Mouse (Mus musculus) CD4-positive, CD25-positive, alpha-beta regulatory T cell, adult 2 months (primary cell): Measurements from ENCODE around the gene Odf3l1.

Experiments used
- DNase-seq: peaks from one replicate; pipeline ENCODE4 v3.0.0-alpha.2; 2012; ENCODE audit warnings: low read depth, low spot score

Odf3l1 gene

DNA sequence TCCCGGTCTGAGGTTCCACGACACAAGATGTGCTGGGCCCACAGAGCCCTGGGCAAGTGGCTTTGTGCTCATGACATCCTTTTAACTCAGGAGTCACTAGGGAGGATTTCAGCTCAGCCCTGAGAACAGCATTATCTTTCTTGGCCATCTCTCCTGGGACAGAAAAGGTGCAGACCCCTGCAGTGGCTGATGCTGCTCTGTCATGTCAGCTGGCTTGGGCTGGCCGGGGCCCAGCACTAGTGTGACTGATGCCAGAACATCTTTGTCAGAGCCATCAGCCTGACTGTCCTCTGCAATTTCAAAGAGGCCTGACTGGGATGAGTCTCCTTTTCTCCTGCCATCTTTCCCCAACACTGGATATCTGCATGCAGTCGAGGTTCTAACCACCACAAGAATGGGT is 17.8 kb upstream of the Odf3l1 start:
- DNase-seq = no peak

DNA sequence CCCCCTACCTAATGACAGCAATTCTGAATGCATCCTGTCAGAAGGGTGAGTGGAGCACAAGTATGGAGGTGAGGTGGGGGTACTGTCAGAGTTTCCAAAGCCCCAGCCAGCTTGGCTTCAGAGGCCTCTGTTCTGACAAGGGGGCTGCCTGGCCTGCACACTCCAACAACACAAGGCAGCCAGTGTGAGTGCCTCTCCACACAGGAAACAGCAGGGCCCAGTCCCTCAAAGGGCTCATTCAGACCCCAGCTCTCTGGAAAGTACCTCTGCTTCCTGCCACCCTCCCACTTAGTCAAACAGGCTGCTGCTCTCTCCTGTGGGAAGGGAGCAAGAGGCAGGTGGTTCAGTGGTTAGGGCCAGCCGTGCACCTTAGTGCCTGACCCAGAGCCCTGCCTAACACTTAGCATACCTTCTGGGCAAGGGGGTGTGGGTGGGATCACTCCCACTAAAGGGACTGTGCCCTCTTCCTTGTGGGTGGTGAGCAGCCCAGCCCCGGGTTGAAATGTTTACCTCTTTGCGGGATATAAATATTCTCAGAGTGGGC is 17.1 kb upstream of the Odf3l1 start:
- DNase-seq = no peak

DNA sequence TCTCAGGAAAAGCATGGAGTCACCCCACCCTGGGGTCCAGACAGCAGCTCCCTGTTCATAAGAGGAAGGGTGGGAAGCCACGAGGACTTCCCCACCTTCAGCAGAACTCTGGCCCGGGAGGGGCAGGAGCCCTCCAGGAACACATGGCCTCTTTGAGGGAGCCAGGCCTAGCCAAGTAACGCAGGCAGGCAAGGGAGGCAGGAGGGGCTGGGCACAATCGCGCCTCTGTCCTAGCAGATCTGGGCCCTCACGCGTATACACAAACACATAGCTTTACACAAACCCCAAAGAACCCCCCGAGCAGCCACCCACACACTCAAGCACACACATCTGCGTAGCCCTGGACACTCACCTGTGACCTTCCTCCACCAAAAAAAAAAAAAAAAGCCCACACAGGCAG is 16.3 kb upstream of the Odf3l1 start:
- no peak for DNase-seq

DNA sequence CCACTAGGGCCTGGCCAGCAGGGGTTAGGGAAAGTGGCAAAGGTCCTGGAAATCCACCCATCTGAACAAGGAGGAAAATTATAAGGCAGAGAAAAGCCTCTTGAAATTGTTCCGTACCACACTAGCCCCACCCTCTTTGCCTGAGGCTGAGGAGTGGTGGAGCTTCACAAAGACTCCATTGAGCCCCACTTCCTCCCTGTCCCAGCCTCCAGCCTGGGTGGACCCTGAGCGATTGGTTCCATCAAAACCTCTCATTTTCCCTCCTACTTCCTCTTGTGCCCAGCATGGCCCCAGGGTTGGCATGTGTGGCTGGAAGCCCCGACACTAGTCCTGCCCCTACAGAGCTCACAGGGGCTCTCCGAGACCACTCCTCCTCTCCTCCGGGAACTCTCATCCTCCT is 12.8 kb upstream of the Odf3l1 start:
- no peak for DNase-seq

DNA sequence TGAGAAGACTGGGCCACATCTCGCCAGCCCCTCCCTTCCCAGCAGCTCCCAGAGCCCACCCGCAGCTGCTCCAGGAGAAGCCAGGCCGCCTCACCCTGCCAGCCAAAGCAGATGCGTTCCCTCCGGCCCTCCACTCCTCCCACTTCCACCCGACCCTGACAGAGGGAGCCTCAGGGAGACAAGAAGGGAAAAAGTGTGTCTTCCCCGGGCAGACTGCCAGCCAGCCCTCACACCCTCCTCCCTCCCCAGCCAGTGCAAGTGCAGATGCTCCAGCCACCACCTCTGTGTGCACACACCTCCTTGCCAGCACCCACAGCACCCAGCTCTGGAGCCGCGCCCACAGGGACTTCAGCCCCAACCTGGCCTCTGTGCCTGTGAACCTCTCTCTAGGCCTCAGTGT is 12.3 kb upstream of the Odf3l1 start:
- DNase-seq = no peak

DNA sequence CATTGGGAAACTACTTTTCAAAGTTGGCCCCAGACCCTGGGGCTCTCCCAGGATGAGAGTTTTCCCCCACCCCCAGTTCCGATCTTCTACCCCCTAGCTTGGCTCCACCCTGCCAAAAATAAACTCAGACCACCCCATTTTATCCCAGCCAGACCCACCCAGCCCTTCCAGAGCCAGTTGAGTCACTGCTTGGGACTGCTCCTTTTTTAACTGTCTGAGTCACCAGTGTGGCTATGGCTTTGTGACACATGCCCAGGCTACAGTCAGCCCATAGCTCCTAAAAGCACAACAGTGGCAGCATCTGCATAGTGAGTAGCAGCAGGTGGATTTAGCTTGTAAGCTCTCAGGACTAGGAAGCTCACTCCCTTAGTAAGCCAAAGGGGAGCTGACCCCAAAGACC is 8.6 kb upstream of the Odf3l1 start:
- no peak for DNase-seq

DNA sequence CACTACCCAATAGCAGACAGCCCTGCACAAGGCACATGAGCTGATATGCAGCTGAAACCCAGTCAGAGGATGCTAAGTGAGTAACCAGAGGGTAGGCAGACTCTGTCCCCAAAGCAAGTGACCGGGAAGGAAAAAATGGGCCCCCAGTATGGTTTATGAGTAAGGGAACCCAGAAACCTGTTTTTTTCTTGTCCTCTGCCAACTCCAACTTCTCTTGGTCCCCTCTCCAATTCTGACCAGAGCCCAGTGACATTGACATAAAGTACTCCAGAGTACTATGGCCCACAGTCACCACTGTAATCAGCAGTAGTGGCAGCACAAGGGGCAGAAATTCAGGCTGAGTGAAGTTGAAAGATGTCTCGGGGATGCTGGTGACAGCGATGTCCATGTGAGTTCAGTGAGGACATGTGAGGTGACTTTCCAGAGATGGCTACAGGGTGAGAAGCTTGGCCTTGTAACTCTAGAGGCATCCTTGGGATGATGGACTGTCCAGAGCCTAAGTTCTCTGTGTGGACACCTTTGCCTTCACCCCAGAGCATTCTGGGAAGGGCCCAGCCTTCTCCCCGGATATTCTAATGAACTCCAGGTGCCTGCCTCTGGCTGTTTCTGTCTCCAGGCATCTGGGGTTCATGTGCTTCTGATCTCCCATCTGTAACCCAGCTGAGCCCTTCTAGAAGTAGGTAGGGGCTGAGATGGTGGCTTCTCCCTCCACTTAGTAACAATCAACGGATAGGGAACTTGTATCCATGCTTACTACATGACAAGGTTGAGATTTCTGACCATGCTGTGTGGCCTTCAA is 7.8 kb upstream of the Odf3l1 start:
- DNase-seq = no peak

DNA sequence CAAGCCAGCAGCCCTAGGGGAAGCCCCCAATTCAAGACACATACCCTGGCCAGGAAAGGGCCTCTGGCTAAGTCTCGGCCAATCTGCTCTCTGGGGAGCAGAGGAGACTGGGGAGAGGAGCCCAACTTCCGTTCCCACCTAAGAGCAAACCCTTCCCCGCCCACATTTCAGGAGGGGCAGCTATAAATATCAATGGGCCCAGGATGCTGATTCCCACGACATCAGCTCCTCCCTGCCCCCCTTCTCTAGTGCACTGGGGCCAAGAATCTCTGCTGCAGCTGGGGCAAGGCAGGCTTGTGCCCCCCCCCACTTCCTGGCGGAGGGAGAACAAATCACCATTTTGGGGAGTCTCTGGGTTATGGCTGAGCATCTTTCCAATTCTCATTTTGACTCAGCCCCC is 6.7 kb upstream of the Odf3l1 start:
- DNase-seq = no peak

DNA sequence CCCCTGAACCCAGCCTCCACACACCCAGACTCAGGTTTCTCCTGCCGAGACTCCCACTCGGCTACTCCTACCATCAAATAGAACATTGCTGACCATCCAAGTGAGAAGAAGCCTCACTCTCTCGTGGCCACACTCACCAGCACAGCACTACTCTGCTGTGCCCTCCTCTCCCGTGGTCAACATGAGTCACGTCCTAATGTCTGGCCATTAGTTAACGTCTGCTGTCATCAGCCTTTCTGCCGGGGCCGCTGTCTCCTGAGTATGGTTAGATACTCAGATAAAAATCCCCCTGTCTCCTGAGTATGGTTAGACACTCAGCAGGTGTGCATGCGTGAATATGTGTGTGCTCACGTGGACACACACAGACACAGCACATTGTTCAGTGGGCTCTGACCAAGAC is 6.3 kb upstream of the Odf3l1 start:
- no peak for DNase-seq

DNA sequence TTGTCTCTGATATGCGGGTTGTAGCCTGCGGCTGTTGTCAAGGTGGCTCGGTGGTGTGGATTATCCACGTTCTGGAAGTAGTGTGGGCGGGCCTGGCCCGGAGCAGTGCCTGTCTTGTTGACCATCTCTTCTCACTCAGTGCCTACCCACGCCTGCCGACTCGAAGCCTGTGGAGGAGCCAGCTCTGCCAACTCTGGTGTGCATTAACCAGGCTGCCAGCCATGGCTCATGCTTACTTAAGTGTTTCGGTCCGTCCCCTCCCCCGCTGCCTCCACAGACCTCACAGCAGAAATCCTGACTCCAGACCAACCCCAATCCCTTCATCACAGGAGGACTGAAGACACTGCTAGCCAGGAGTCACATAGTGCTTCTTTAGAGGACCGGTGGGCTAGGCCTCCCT is 5.1 kb upstream of the Odf3l1 start:
- no peak for DNase-seq

DNA sequence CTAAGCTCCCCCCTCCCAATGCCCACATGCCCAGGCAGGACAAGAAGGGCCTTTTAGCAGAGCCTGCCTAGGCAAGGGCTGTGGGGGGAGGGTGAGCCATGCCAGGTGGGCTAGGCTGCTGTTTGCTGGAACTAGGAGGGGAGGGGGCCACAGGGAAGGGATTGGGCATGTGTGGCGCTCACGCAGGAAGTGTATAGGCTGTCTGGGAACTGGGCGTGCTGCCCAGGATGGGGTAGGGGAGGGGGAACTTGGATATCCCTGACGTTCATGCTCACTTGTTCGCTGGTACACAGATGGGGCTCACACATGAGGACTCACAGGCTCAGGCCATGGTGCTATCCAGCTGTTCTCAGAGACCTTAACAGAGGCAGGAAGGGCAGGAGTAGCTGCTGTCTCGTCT is 3.8 kb upstream of the Odf3l1 start:
- no peak for DNase-seq

DNA sequence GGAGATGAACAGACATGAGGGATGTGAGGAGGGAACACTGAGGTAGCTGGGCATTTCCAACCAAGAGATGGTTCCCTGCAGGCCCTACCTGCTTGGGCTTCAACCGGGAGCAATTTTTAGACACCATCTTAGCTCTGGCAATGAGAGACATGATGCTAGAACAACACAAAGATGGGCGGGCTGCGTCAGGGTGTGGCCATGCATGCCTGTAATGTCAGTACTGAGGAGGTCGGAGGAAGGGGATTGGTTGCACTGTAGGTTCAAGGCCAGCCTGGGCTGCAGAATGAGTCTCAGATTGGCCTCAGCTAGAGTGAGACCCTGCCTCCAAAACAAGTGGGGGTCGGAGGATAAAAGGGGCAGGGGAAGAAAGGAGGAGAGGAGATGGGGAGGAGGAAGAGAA is 2.0 kb upstream of the Odf3l1 start:
- DNase-seq = no peak

DNA sequence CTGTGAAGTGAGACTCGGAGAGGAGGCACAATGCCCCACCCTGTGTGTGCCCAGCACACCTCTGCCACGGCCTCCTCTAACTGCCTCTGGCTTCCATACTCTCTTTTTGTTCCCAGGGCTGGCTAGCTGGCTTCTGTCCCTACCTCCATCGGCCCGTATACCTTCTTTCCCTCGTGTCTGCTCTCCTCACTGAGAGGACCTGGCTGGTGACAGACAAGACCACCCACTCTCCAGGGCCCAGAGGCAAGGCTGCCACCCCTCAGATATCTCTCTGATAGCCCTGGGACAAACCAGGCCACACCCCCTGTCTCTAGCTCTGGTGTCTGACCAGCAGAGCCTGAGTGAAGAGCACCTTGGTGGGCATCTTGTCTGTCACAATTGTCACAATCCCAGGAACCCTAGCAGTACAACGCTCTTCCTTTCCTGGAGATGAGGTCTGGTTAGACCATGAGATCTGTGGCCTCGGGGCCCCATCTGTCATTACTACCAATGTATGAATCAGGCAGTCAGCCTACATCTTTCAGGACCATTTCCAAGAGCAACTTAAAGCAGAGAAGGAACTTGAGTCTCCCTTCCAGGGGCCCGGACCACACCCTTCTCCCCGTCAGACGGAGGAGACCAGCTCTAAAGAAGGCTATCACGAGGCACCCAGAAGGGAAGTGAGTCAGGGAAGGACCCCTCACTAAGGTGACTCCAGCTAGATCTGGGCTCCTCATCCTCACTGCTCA is 1.4 kb upstream of the Odf3l1 start:
- no peak for DNase-seq

DNA sequence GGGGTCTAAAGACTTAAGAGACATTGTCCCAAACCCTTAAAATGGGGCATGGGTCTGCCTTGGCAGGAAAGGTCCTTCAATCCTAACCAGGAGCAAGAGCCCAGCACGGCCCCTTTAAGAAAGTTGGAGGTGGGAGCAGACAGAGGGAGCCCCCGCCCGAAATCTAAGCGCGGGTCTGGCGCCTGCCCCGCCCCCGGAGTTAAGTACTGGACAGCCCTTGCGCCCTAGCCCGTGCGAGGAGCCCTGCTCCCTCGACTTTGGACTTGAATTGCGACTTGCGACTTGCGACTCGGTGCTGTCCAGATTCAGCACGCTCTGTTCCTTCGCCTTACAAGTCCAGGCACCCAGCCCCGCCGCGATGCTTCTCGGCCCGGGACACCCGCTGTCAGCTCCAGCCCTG is 353 bp upstream of the Odf3l1 start, which contains the start of gene Cspg4:
Gene Cspg4, plus strand, starts transcription at position 202 of the 400 bp plus-strand sequence.
- DNase-seq = no peak

DNA sequence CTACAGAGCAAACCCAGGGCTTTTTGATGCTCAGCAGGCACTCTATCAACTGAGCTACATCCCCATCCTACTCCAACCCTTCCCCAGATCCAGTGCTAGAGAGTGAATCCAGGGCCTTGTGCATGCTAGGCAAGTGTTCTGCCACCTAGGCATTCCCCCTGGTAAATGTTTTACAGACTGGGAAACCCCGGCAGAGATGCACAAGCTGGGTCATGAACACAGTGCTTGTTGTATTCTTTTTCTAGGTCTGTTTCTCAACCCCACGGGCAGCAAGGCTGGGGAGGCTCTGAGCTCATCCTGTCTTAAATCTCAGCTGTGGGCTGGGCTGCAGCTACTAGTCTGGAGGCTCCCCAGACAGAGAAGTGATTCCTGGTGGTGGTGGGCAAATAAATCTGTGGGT is 1.6 kb downstream of the Odf3l1 start:
- no peak for DNase-seq

DNA sequence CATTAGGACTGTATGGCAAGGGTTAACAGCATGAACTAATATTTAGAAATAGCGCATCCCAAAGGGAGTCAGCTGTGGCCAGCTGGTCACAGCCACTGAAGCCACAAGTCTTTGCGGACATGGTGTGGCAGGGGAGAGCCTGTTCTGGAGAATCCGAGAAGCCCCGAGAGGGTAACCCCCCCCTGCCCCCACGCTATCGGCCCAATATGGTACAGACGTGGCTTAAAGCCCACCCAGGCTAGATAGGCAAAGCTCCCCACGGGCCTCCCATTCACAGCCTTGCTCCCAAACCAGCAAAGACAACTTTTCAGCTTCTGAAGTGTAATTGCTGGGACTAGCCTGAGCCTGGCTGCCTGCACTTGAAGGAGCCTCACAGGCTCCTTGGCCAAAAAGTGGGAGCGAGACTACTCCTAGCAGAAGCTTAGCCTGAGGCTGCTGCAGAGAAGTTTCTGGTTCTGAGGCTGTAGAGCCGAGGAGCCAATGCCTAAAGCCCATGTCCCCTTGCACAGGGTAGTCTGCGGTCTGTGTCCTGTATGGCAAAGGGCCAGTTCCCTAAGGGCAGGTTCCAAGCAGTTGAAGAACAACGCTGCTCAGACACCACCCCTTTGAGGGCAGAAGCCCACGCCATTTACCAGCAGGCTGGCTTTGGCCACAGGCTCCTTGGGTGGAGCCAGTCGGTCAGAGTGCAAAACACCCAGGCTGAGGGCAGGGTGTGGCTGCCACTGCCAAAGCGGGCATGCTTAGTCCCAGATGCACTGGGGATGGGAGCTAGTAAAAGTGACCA is 3.8 kb downstream of the Odf3l1 start:
- DNase-seq = no peak

DNA sequence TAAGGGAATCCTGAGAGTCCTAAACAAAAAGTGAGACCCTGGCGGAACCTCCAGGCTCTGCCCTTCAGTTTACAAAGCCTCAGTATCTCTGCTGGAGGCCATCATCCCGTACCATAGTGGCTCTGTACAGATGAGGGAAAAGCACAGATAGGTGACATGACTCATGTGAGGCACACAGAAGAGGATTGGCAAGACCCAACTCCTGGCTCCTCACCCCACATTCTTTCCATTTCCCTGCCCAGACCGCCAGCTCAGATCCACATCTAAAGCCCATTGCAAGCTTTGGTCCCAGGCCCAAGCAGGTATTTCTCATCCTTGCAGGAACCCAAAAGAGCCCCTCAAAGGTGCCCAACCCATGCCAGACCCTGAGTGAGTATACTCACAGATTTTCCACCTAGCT is 4.4 kb downstream of the Odf3l1 start:
- DNase-seq = no peak

DNA sequence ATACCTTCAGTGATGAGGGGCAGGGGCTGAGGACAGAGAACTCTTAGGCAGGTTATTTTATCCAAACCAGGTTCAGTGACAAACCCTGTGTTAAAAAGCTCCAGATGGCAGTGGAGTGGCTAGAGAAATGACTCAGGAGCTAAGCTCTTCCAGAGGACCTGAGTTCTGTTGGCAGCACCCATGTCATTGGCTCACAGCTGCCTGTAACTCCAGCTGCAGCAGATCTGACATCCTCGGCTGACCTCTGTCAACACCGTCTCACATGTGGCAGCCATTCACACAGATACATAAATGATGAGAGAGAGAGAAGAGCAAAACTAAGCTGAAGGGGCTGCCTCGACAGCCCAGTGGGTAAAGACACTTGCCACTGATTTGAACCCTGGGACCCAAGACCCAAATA is 7.0 kb downstream of the Odf3l1 start:
- no peak for DNase-seq

DNA sequence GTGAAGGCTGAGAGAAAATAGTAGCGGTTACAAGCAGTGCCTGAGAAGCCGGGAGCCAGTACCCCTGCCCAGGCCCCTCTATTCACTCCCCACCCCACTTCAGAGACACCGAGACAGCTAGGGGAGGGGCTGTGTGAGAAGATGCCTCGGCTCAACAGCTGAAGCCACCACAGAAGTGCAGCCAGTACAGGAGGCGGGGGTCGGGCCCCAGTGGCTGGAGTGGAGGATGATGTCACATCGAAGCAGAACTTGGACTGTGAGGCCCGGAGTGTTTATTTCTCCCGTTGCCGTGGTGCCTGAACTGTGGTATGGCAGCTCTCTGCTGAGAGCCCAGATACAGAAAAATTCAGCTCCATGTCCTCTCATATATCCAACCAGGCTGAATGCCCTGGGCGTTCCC is 12.7 kb downstream of the Odf3l1 start:
- no peak for DNase-seq

DNA sequence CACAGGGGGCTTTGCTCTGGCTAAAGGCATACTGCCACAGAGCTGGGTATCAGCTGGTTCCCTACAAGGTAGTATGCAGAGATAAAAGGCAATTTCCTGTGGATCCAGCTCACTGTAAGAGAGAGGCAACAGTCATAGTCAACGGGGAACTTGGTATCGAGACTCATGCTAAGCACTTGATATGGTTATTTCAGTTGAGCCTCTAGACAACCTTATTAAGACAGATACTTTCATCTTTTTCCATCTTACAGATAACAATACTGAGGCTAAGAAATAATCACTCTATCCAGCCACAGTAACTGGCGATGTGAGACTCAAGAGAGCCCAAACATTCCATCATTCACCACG is 13.6 kb downstream of the Odf3l1 start:
- no peak for DNase-seq

DNA sequence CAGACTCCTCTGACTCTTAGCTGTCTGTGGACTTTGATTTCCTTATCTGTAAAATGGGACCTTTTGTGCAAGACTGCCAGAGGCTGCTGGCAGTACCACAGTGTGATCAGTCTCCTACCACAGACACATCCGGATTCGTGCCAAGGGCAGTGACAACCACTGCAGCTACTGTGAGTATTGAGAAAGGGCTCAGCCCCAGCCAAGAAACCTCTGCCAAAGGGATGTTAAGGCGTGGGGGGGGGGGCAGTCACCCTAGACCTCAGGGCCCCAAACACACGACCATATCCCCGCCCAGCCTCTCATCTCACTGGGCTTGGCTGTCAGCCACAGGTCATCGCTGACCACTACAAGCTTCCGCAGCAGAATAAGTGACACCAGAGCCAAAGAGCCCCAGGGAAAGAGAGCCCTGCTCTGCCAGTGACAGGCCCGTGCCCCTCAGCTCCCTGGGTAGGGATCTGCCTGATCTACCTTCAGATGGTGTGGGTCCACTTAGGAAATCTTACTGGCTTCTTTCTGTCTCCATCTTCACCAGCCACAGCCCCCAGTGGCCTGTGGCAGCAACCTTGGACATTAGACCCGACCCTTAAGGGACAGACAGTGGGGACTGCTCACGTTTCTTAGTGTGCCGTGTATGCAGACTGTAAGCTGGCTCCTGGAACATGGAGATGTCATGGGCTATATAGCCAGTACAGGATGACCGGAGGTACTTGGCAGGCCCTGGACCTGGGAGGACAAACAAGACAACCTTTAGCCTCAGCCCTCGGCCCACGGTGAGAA is 14.2 kb downstream of the Odf3l1 start:
- DNase-seq = no peak

DNA sequence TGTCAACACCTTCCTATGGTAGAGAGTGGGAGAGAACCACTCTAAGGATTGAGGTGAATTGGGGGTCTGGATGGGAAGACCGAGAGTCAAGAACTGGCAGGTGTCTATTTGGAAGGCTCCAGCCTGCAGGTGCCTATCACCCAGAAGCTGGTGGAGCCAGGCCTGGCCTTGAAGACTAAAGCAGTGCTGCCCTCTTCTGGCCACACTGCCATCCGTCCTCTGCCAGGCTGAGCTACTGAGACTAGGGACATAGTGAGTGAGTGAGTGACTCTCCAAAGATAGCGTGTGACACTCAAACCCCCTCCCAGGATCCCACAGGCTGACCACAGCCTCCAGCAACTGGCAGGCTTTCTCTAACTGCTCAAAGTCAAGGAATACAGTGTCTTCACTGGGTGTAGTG is 17.0 kb downstream of the Odf3l1 start:
- peak; percentile 64 for DNase-seq
